Mouse (Mus musculus): ENCODE data around the gene Gsta3.
"Not testable (repeated sequence)": the region's sequence is repeated elsewhere in the genome, so short reads cannot be mapped to it uniquely, and the experiment has no call there.

Gene Gsta3

GRCm38 (mm10) chr1:21253856-21254255 lies 13.5 kb downstream of the Gsta3 start:
- no peak for DNase-seq

- no peak for DNase-seq
These were observed 15.4 kb downstream of the Gsta3 start for GRCm38 (mm10) chr1:21255625-21256345.

- DNase-seq = no peak
These were observed 16.0 kb downstream of the Gsta3 start for GRCm38 (mm10) chr1:21256391-21256790.

GRCm38 (mm10) chr1:21256871-21257270 lies 16.5 kb downstream of the Gsta3 start:
- DNase-seq = no peak

GRCm38 (mm10) chr1:21259981-21260380 lies 19.6 kb downstream of the Gsta3 start:
- DNase-seq = not testable (repeated sequence)

- DNase-seq = no peak
These were observed 22.0 kb downstream of the Gsta3 start for GRCm38 (mm10) chr1:21262401-21262800.

- no peak for DNase-seq
These were observed 23.6 kb downstream of the Gsta3 start for GRCm38 (mm10) chr1:21263986-21264385.

GRCm38 (mm10) chr1:21264747-21265146 lies 24.4 kb downstream of the Gsta3 start:
- no peak for DNase-seq

- no peak for DNase-seq
These were observed 26.4 kb downstream of the Gsta3 start for GRCm38 (mm10) chr1:21266766-21267165.

- DNase-seq = not testable (repeated sequence)
These were observed 27.1 kb downstream of the Gsta3 start for GRCm38 (mm10) chr1:21267466-21267865.

GRCm38 (mm10) chr1:21271343-21272055 lies 31.1 kb downstream of the Gsta3 start:
- DNase-seq = peak; percentile 81 to 82

- no peak for DNase-seq
These were observed 31.7 kb downstream of the Gsta3 start for GRCm38 (mm10) chr1:21272056-21272431.

- DNase-seq = no peak
These were observed 32.7 kb downstream of the Gsta3 start for GRCm38 (mm10) chr1:21273091-21273490.

GRCm38 (mm10) chr1:21274437-21275040 lies 34.1 kb downstream of the Gsta3 start:
- DNase-seq = no peak

GRCm38 (mm10) chr1:21275366-21275765 lies 35.0 kb downstream of the Gsta3 start:
- DNase-seq = not testable (repeated sequence)

GRCm38 (mm10) chr1:21276158-21276557 lies 35.8 kb downstream of the Gsta3 start:
- not testable (repeated sequence) for DNase-seq

GRCm38 (mm10) chr1:21280306-21280705 lies 39.9 kb downstream of the Gsta3 start:
- no peak for DNase-seq

GRCm38 (mm10) chr1:21284644-21285043 lies 44.3 kb downstream of the Gsta3 start:
- not testable (repeated sequence) for DNase-seq

- DNase-seq = no peak
These were observed 51.0 kb downstream of the Gsta3 start for GRCm38 (mm10) chr1:21291394-21291793.

- no peak for DNase-seq
These were observed 52.2 kb downstream of the Gsta3 start for GRCm38 (mm10) chr1:21292590-21292989.

- no peak for DNase-seq
These were observed 55.8 kb downstream of the Gsta3 start for GRCm38 (mm10) chr1:21296169-21296568.

GRCm38 (mm10) chr1:21298114-21298513 lies 57.7 kb downstream of the Gsta3 start:
- DNase-seq = no peak

GRCm38 (mm10) chr1:21299826-21300225 lies 59.4 kb downstream of the Gsta3 start:
- no peak for DNase-seq

- no peak for DNase-seq
These were observed 61.3 kb downstream of the Gsta3 start for GRCm38 (mm10) chr1:21301686-21302085.
